Mouse (Mus musculus) myocyte (in vitro differentiated cells): Measurements from ENCODE around the gene Acsbg1.

ENCODE experiments used
- CEBPB ChIP-seq: IDR thresholded peaks from 2 replicates; pipeline ENCODE4 v1.6.1; 2011; ENCODE audit warnings: mild to moderate bottlenecking, moderate library complexity; ENCODE audit not compliant: poor library complexity, insufficient read depth, severe bottlenecking
- POLR2A ChIP-seq: IDR thresholded peaks from one replicate; pipeline ENCODE4 v1.6.1; 2011; ENCODE audit warnings: low read depth, mild to moderate bottlenecking, control low read depth, moderate library complexity; ENCODE audit not compliant: insufficient read length
- POLR2AphosphoS2 ChIP-seq: IDR thresholded peaks from one replicate; pipeline ENCODE4 v1.6.1; 2011; ENCODE audit warnings: low read depth, control low read depth; ENCODE audit not compliant: insufficient read length
- SRF ChIP-seq: IDR thresholded peaks from one replicate; pipeline ENCODE4 v1.6.1; 2011; ENCODE audit warnings: low read depth; ENCODE audit not compliant: control insufficient read depth, insufficient read length
- TCF12 ChIP-seq: IDR thresholded peaks from one replicate; pipeline ENCODE4 v1.6.1; 2011; ENCODE audit warnings: mild to moderate bottlenecking, control low read depth; ENCODE audit not compliant: poor library complexity, insufficient read depth, severe bottlenecking
- TCF3 ChIP-seq: IDR thresholded peaks from one replicate; pipeline ENCODE4 v1.6.1; 2011; ENCODE audit warnings: low read depth, control low read depth; ENCODE audit not compliant: insufficient read length

DNA sequence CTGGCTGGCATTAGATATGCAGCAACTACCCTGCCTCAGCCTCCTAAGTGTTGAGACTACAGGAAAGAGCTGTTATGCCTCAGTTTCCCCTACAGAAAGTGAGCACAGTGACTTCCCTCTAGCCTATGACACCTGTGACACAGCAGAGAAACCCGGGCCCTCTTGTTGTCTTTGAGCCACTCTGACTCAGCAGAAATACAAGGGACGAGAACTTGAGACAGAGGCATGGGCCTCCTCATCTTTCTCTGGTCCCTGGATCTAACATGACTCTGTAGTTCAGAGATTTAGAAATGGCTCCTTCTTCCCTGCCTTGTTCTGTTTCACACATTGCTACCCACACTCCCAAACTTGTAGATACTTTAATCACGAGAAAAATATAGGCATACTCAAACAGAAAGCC lies 20.1 kb downstream of the Acsbg1 start:
- TF ChIP-seq POLR2AphosphoS2 = no peak
- no peak for TF ChIP-seq POLR2A
- TF ChIP-seq CEBPB = no peak
- no peak for TF ChIP-seq SRF
- no peak for TF ChIP-seq TCF3
- no peak for TF ChIP-seq TCF12
